Mouse (Mus musculus) MEL (cell line): ENCODE data around the gene Efna4. TPM values are rescaled to one million over a fixed set of nuclear protein-coding genes. Genes with fewer than 3 reads are reported as not detected.

ENCODE experiments used
- DNase-seq: peaks from one replicate; pipeline ENCODE4 v3.0.0; 2011; ENCODE audit warnings: low read depth, low spot score
- H3K27ac ChIP-seq: 2 replicates; pipeline ENCODE4 v1.5.1; 2012; ENCODE audit warnings: low read depth, mild to moderate bottlenecking, control low read depth, low read length, moderate library complexity; ENCODE audit not compliant: control insufficient read depth
- H3K27me3 ChIP-seq, 2 experiments: fragments of 150-350 bp in 1 of 2; sonication (generic) in 1 of 2; 2 replicates each; pipeline ENCODE4 v1.6.1; 2012; ENCODE audit warnings: low read length in 2 of 2, mild to moderate bottlenecking in 2 of 2, improper control_type of control experiment in 1 of 2, moderate library complexity in 1 of 2; ENCODE audit not compliant: insufficient read depth in 2 of 2, control insufficient read depth in 1 of 2
- H3K36me3 ChIP-seq, 2 experiments: 2 replicates each; pipeline ENCODE4 v1.6.1; 2012 to 2014; ENCODE audit warnings: low read length in 2 of 2, improper control_type of control experiment in 1 of 2, inconsistent platforms in 1 of 2, mild to moderate bottlenecking in 1 of 2; ENCODE audit not compliant: insufficient read depth in 2 of 2, control insufficient read depth in 1 of 2
- H3K4me1 ChIP-seq, 2 experiments: fragments of 150-350 bp in 1 of 2; sonication (generic) in 1 of 2; 2 replicates each; pipeline ENCODE4 v1.6.1; 2012; ENCODE audit warnings: low read length in 2 of 2, improper control_type of control experiment in 1 of 2, mild to moderate bottlenecking in 1 of 2; ENCODE audit not compliant: insufficient read depth in 2 of 2, control insufficient read depth in 1 of 2
- H3K4me3 ChIP-seq, 2 experiments: fragments of 150-350 bp in 1 of 2; sonication (generic) in 1 of 2; 2 replicates each; pipeline ENCODE4 v1.5.1; 2012; ENCODE audit warnings: low read depth in 2 of 2, low read length in 2 of 2, mild to moderate bottlenecking in 2 of 2, moderate library complexity in 2 of 2, control low read depth in 1 of 2, improper control_type of control experiment in 1 of 2; ENCODE audit not compliant: control insufficient read depth in 1 of 2, insufficient read depth in 1 of 2
- H3K79me2 ChIP-seq: 2 replicates; pipeline ENCODE4 v1.6.1; 2012; ENCODE audit warnings: mild to moderate bottlenecking, low read length, moderate library complexity; ENCODE audit not compliant: control insufficient read depth, poor library complexity, insufficient read depth
- H3K9ac ChIP-seq: 2 replicates; pipeline ENCODE4 v1.6.1; 2012; ENCODE audit warnings: low read depth, mild to moderate bottlenecking, control low read depth, low read length, moderate library complexity; ENCODE audit not compliant: control insufficient read depth, poor library complexity, severe bottlenecking
- H3K9me3 ChIP-seq: fragments of 150-350 bp; sonication (generic); replicated peaks from 2 replicates; pipeline ENCODE4 v1.6.1; 2012; ENCODE audit warnings: mild to moderate bottlenecking, low read length, improper control_type of control experiment, moderate library complexity; ENCODE audit not compliant: insufficient read depth
- CHD1 ChIP-seq: IDR thresholded peaks from 2 replicates; pipeline ENCODE4 v1.6.1; 2012; ENCODE audit warnings: low read depth, mild to moderate bottlenecking, inconsistent platforms, low read length, improper control_type of control experiment
- CTCF ChIP-seq, 3 experiments: IDR thresholded peaks in 2 of 3; conservative IDR thresholded peaks in 1 of 3; 2 replicates each; pipeline ENCODE4 v1.5.1; 2011 to 2012; ENCODE audit warnings: low read length in 3 of 3, low read depth in 2 of 3, mild to moderate bottlenecking in 2 of 3, improper control_type of control experiment in 1 of 3, inconsistent platforms in 1 of 3, mixed read lengths in 1 of 3, moderate library complexity in 1 of 3; ENCODE audit not compliant: control insufficient read depth in 1 of 3, insufficient read depth in 1 of 3, poor library complexity in 1 of 3, severe bottlenecking in 1 of 3
- ELF1 ChIP-seq: IDR thresholded peaks from 2 replicates; pipeline ENCODE4 v1.6.1; 2014; ENCODE audit warnings: low read depth, mild to moderate bottlenecking, inconsistent platforms, low read length, improper control_type of control experiment, moderate library complexity
- EP300 ChIP-seq, 2 experiments: IDR thresholded peaks; 2 replicates each; pipeline ENCODE4 v1.6.1; 2011; ENCODE audit warnings: improper control_type of control experiment in 2 of 2, low read length in 2 of 2, low read depth in 1 of 2, mild to moderate bottlenecking in 1 of 2
- ETS1 ChIP-seq: IDR thresholded peaks from 2 replicates; pipeline ENCODE4 v1.6.1; 2012; ENCODE audit warnings: low read depth, mild to moderate bottlenecking, inconsistent platforms, low read length, improper control_type of control experiment, moderate library complexity
- GABPA ChIP-seq: IDR thresholded peaks from 2 replicates; pipeline ENCODE4 v1.6.1; 2012; ENCODE audit warnings: low read depth, mild to moderate bottlenecking, inconsistent platforms, low read length, improper control_type of control experiment, moderate library complexity
- KAT2A ChIP-seq: conservative IDR thresholded peaks from 2 replicates; pipeline ENCODE4 v1.6.1; 2012; ENCODE audit warnings: low read depth, low read length, improper control_type of control experiment, inconsistent platforms
- MAFK ChIP-seq: IDR thresholded peaks from 2 replicates; pipeline ENCODE4 v1.6.1; 2011; ENCODE audit warnings: low read depth, mild to moderate bottlenecking, low read length, improper control_type of control experiment, borderline replicate concordance
- MAZ ChIP-seq: IDR thresholded peaks from 2 replicates; pipeline ENCODE4 v1.6.1; 2012; ENCODE audit warnings: low read depth, mild to moderate bottlenecking, inconsistent platforms, low read length, improper control_type of control experiment
- MEF2A ChIP-seq: IDR thresholded peaks from 2 replicates; pipeline ENCODE4 v1.6.1; 2014; ENCODE audit warnings: low read depth, mild to moderate bottlenecking, inconsistent platforms, low read length, improper control_type of control experiment; ENCODE audit not compliant: poor library complexity, insufficient replicate concordance, severe bottlenecking; ENCODE audit errors: extremely low read depth
- MYB ChIP-seq: IDR thresholded peaks from 2 replicates; pipeline ENCODE4 v1.6.1; 2011; ENCODE audit warnings: mild to moderate bottlenecking, low read depth, low read length, improper control_type of control experiment
- MYC ChIP-seq: IDR thresholded peaks from 2 replicates; pipeline ENCODE4 v1.6.1; 2011; ENCODE audit warnings: low read depth, mild to moderate bottlenecking, low read length, improper control_type of control experiment, moderate library complexity
- POLR2A ChIP-seq, 2 experiments: IDR thresholded peaks; 2 replicates each; pipeline ENCODE4 v1.6.1; 2011 to 2012; ENCODE audit warnings: low read length in 2 of 2, mild to moderate bottlenecking in 2 of 2, control low read depth in 1 of 2, improper control_type of control experiment in 1 of 2, low read depth in 1 of 2, moderate library complexity in 1 of 2; ENCODE audit not compliant: control insufficient read depth in 1 of 2, insufficient read depth in 1 of 2, poor library complexity in 1 of 2
- POLR2AphosphoS5 ChIP-seq: IDR thresholded peaks from 2 replicates; pipeline ENCODE4 v1.6.1; 2012; ENCODE audit warnings: low read depth, borderline replicate concordance, mild to moderate bottlenecking, inconsistent platforms, low read length, moderate library complexity, mixed read lengths
- RAD21 ChIP-seq: IDR thresholded peaks from 2 replicates; pipeline ENCODE4 v1.6.1; 2011; ENCODE audit warnings: mild to moderate bottlenecking, low read depth, low read length, improper control_type of control experiment
- RCOR1 ChIP-seq: IDR thresholded peaks from 2 replicates; pipeline ENCODE4 v1.6.1; 2012; ENCODE audit warnings: low read depth, mild to moderate bottlenecking, inconsistent platforms, low read length, improper control_type of control experiment
- SIN3A ChIP-seq: IDR thresholded peaks from 2 replicates; pipeline ENCODE4 v1.6.1; 2012; ENCODE audit warnings: low read length, improper control_type of control experiment, inconsistent platforms
- TCF12 ChIP-seq: IDR thresholded peaks from 2 replicates; pipeline ENCODE4 v1.6.1; 2014; ENCODE audit warnings: low read depth, mild to moderate bottlenecking, inconsistent platforms, low read length, improper control_type of control experiment, moderate library complexity
- UBTF ChIP-seq: IDR thresholded peaks from 2 replicates; pipeline ENCODE4 v1.6.1; 2012; ENCODE audit warnings: low read depth, mild to moderate bottlenecking, inconsistent platforms, low read length, improper control_type of control experiment, moderate library complexity, borderline replicate concordance; ENCODE audit not compliant: insufficient read depth
- USF2 ChIP-seq, 2 experiments: IDR thresholded peaks; 2 replicates each; pipeline ENCODE4 v1.6.1; 2011 to 2012; ENCODE audit warnings: improper control_type of control experiment in 2 of 2, low read length in 2 of 2, borderline replicate concordance in 1 of 2, inconsistent platforms in 1 of 2, low read depth in 1 of 2, mild to moderate bottlenecking in 1 of 2; ENCODE audit not compliant: insufficient read depth in 1 of 2
- ZKSCAN1 ChIP-seq: IDR thresholded peaks from 2 replicates; pipeline ENCODE4 v1.6.1; 2012; ENCODE audit warnings: low read depth, mild to moderate bottlenecking, inconsistent platforms, low read length, improper control_type of control experiment, moderate library complexity
- ZNF384 ChIP-seq: IDR thresholded peaks from 2 replicates; pipeline ENCODE4 v1.6.1; 2012; ENCODE audit warnings: low read depth, mild to moderate bottlenecking, inconsistent platforms, low read length, improper control_type of control experiment
- polyA plus RNA-seq, 2 experiments: library from polyadenylated mRNA; stranded (reverse) in 1 of 2; unstranded in 1 of 2; fragments of >175 nt in 1 of 2; fragments of >200 nt in 1 of 2; gene quantifications; 2 replicates each; pipeline versions ENCODE4 v1.2.1 to v1.2.4; 2012; ENCODE audit warnings: low replicate concordance in 2 of 2, low read depth in 1 of 2; ENCODE audit not compliant: insufficient read length in 2 of 2, insufficient read depth in 1 of 2, missing spikeins in 1 of 2
- total RNA-seq: library from RNA; depleted of rRNA; stranded (reverse); fragments of 300-350 nt; gene quantifications from 2 replicates; pipeline ENCODE4 v1.2.3, GENCODE M21; 2012

The Efna4 gene
- total and polyA plus RNA-seq, 3 experiments, result 1.9 to 4.5 TPM; not detected in 1

GRCm38 (mm10) chr3:89288503-89288928, 49.3 kb downstream of the Efna4 start:
- H3K27me3 ChIP-seq, result peaks cover 1 to 6% of the 10 kb centered on the region in 2 experiments
- no peak overlapping the region for H3K9ac ChIP-seq
- H3K4me1 ChIP-seq, result peaks cover 8 to 17% of the 10 kb centered on the region in 2 experiments
- H3K36me3 ChIP-seq, result peaks cover 0 to 8% of the 10 kb centered on the region in 2 experiments; a peak in 2 of 4 replicates
- H3K27ac ChIP-seq, result no peak overlapping the region
- H3K4me3 ChIP-seq, result no peak overlapping the region
- no peak for DNase-seq
- no peaks in the 10 kb centered on the region for H3K79me2 ChIP-seq
- no peaks in the 10 kb centered on the region for H3K9me3 ChIP-seq
- TF ChIP-seq EP300 (IDR thresholded peaks at IDR 0.05; ENCODE audit: low read depth in 1 of 2, low read length in 2 of 2), result no peak
- TF ChIP-seq CTCF (IDR thresholded peaks at IDR 0.05 in 2 of 3, conservative IDR thresholded peaks at IDR 0.05 in 1 of 3; ENCODE audit: control insufficient read depth in 1 of 3, insufficient read depth in 1 of 3, low read depth in 2 of 3, low read length in 3 of 3, poor library complexity in 1 of 3, severe bottlenecking in 1 of 3), result no peak
- no peak for TF ChIP-seq MAFK
- no peak for TF ChIP-seq USF2 (IDR thresholded peaks at IDR 0.05; ENCODE audit: borderline replicate concordance in 1 of 2, insufficient read depth in 1 of 2, low read depth in 1 of 2, low read length in 2 of 2)
- TF ChIP-seq ETS1, result no peak
- no peak for TF ChIP-seq RAD21
- no peak for TF ChIP-seq ZNF384
- no peak for TF ChIP-seq POLR2A (IDR thresholded peaks at IDR 0.05; ENCODE audit: control insufficient read depth in 1 of 2, insufficient read depth in 1 of 2, low read depth in 1 of 2, low read length in 2 of 2, poor library complexity in 1 of 2)
- no peak for TF ChIP-seq GABPA

GRCm38 (mm10) chr3:89287286-89287685, 50.5 kb downstream of the Efna4 start:
- Histone ChIP-seq H3K36me3 (peaks cover 0 to 7% of the 10 kb centered on the region in 2 experiments; a peak in 2 of 4 replicates), H3K9ac (no peak overlapping the region), H3K4me1 (peaks cover 8 to 15% of the 10 kb centered on the region in 2 experiments), H3K79me2 (no peaks in the 10 kb centered on the region), H3K27me3 (peaks cover 3 to 9% of the 10 kb centered on the region in 2 experiments), H3K4me3 (no peak overlapping the region), H3K9me3 (no peaks in the 10 kb centered on the region), H3K27ac (no peak overlapping the region)
- no peak for DNase-seq
- TF ChIP-seq CHD1, result no peak
- TF ChIP-seq ELF1, result no peak
- no peak for TF ChIP-seq RCOR1
- no peak for TF ChIP-seq MAZ
- TF ChIP-seq EP300 (IDR thresholded peaks at IDR 0.05; ENCODE audit: low read depth in 1 of 2, low read length in 2 of 2), result no peak
- no peak for TF ChIP-seq TCF12
- no peak for TF ChIP-seq UBTF
- no peak for TF ChIP-seq POLR2AphosphoS5
- TF ChIP-seq MYB, result no peak
- TF ChIP-seq MEF2A, result no peak
- TF ChIP-seq MAFK, result no peak
- TF ChIP-seq CTCF (IDR thresholded peaks at IDR 0.05 in 2 of 3, conservative IDR thresholded peaks at IDR 0.05 in 1 of 3; ENCODE audit: control insufficient read depth in 1 of 3, insufficient read depth in 1 of 3, low read depth in 2 of 3, low read length in 3 of 3, poor library complexity in 1 of 3, severe bottlenecking in 1 of 3), result no peak
- no peak for TF ChIP-seq KAT2A
- no peak for TF ChIP-seq MYC
- no peak for TF ChIP-seq ZKSCAN1
- no peak for TF ChIP-seq SIN3A
